Mouse (Mus musculus) thymus, postnatal 10 days (tissue): ENCODE data around the gene Dedd2.

Experiments used
- DNase-seq, 2 experiments: peaks; one replicate each; pipeline ENCODE4 v3.0.0; 2021; ENCODE audit warnings: low spot score in 2 of 2

Dedd2 gene

GRCm38 (mm10) chr7:25246759-25247137 lies 26.3 kb upstream of the Dedd2 start:
- no peak for DNase-seq

- DNase-seq: peak in 1 of 2 experiments; percentile 15
Measured at GRCm38 (mm10) chr7:25246079-25246758, 25.8 kb upstream of the Dedd2 start.

GRCm38 (mm10) chr7:25244562-25245369 lies 24.4 kb upstream of the Dedd2 start:
- DNase-seq: no peak

- DNase-seq: no peak
Measured at GRCm38 (mm10) chr7:25243361-25243760, 22.9 kb upstream of the Dedd2 start.

- DNase-seq: peak in 1 of 2 experiments; percentile 8
Measured at GRCm38 (mm10) chr7:25241062-25241461, 20.6 kb upstream of the Dedd2 start.

- no peak for DNase-seq
Measured at GRCm38 (mm10) chr7:25240631-25241030, 20.2 kb upstream of the Dedd2 start.

GRCm38 (mm10) chr7:25238829-25239623 lies 18.6 kb upstream of the Dedd2 start:
- DNase-seq: peak; percentile 81 to 88

GRCm38 (mm10) chr7:25238015-25238706 lies 17.7 kb upstream of the Dedd2 start:
- peak; percentile 84 to 90 for DNase-seq

- peak; percentile 94 to 97 for DNase-seq
Measured at GRCm38 (mm10) chr7:25237249-25238014, 17.0 kb upstream of the Dedd2 start, which contains the start of gene Gsk3a. Gsk3a (minus strand) TSS chr7:25237851.

GRCm38 (mm10) chr7:25235526-25235925 lies 15.1 kb upstream of the Dedd2 start:
- DNase-seq: no peak

GRCm38 (mm10) chr7:25233061-25233460 lies 12.6 kb upstream of the Dedd2 start:
- peak; percentile 70 to 80 for DNase-seq

GRCm38 (mm10) chr7:25232101-25232648 lies 11.8 kb upstream of the Dedd2 start:
- DNase-seq: no peak

GRCm38 (mm10) chr7:25230690-25231285 lies 10.4 kb upstream of the Dedd2 start:
- peak in 1 of 2 experiments; percentile 47 for DNase-seq

GRCm38 (mm10) chr7:25227523-25228300 lies 7.3 kb upstream of the Dedd2 start:
- no peak for DNase-seq

- no peak for DNase-seq
Measured at GRCm38 (mm10) chr7:25222275-25222967, 2.0 kb upstream of the Dedd2 start.

GRCm38 (mm10) chr7:25221102-25221883 lies 878 bp upstream of the Dedd2 start, which contains the start of gene Zfp526:
Zfp526 (plus strand) TSS chr7:25221425.
- DNase-seq: peak; percentile 97 to 99

- peak; percentile 96 for DNase-seq
Measured at GRCm38 (mm10) chr7:25219756-25220456, 509 bp downstream of the Dedd2 start.
